Mouse (Mus musculus): Measurements from ENCODE around the gene Prlr.

Prlr gene

DNA sequence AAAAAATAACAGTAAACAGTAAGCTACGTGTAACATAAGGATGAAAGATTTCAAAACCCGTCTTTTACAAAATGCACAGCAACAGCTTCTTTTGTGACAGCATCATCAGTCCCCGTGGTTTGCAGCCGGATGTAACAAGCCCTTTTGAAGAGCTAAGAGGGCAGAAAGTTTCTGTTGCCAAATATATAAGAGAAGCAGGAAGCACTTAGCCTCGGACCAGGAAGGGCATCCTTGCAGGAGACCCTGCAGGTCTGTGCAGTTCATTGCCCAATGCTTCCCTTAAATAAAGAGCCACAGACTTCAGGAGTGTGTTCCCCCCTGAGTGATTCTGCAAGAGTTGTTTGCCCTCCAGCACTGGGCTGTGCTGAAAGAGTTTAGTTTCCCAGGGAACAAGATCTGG lies 58.9 kb downstream of the Prlr start:
- no peak for DNase-seq (ENCODE audit: low spot score in 2 of 2)

DNA sequence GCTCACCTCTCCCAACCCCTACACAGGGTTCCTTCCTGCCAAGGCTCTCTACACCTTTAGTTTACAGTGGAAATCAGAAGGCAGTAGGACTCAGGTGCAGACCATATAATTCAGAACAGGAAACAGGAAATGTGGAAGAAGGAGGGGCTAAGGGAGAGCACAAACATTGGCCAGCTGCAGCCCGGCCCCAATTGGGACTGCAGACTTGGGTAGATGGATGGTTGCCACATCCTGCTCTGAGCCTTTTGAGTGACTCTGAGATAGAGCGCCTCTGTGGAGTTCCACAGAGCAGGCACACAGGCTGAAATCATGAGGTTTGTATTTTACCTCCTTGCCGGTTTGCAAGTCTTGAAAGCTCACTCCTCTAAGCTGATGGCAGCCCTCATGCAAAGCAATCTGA lies 59.8 kb downstream of the Prlr start:
- DNase-seq (ENCODE audit: low spot score in 2 of 2) = no peak

DNA sequence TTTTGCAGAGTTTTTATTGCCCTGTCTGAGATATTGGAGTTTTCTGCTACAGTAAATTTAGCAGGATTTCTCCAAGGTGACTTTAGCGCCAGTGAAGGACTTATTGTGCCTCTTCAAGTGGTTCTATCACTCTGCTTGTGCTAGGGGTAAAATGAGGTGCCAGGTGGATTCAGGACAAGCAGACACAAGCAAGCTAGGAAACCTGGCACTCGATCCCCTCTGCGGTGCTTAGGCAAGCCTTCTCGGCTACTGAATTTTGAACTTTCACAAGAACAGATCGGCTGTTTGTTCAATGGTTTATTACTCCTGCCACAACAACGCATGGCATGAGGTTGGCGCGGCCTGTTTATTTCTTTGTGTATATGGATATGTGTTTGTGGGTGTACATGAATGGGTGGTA lies 61.4 kb downstream of the Prlr start:
- no peak for DNase-seq (ENCODE audit: low spot score in 2 of 2)

DNA sequence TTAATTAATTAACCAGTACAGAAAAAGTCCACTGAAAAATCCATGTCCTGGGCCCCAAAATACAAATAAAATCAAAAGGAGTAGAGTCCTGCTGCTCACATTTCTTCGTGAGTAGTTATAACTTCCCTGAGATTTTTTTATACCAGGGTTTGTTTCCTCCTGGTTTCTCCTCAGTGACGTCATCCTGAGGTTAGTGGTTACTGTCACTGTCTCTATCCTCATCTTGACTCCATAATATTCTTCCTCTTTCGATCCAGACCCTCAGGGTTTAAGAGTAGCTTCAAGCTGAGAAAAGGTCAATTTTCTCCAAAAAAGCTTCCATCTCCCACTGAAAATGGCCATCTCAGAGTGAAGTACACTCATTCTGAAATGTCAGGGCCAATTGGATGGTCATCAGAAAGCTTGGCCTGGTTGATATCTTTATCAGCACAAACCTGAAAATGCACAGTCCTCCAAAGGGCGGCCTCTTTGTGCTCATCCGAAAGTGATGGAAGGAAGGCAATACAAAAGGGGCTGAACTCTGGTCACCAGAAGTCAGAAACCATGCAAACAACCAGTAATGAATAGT lies 63.3 kb downstream of the Prlr start:
- no peak for DNase-seq (ENCODE audit: low spot score in 2 of 2)

DNA sequence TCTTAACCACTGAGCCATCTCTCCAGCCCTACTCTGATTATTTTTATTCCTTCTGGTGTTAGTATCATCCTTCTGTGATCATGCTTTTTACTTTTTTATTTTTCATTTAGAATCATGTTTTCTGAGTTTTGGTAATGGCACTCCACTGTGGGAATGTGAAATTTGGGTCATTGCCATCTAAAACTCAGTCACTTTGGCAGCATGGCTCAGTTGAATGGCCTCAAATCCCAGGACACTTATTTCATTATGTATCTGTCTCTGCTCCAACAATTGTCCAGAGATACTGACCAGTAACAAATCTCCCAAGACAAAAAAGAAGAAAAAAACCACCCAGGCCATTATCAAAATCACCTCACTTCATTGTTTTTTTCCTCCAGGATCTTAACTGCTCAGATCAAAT lies 65.2 kb downstream of the Prlr start:
- DNase-seq (ENCODE audit: low spot score in 2 of 2) = no peak

DNA sequence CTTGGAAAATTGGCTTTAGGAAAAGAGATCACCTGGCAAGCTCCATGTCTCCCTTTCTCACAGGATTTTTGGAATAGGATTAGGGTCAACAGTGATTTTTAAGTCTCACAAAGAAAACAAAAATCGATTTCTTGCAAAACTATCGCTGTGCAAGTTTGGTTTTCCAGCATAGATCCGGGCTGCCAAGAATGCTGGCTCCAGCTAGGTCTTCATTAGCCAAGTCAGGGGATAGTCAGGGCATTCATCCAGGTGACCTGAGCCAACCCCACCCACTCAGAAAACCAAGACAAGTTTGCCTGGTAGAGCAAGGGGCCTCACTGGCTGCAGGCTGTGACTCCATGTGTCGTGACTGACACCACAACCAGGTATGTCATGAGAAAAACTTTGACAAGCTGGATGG lies 72.2 kb downstream of the Prlr start:
- DNase-seq (ENCODE audit: low spot score in 2 of 2) = no peak

DNA sequence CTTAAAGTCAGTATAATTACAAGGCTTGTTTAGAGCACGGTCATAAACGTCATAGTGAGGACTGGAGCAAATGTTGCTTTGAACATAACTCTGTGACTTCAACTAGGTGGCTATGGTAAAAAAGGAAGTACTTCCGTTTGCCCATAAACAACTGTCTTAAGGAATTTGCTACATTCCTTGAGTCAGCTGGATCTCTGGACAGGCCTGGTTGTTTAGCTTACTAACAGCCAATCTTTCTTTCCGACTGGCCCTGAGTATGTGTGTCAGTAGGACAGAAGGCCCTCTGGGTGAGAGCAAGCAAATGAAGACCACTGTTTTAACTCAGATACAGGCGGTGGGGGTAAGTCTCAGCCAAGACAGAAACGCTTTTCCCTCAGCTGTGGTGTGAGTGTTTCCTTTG lies 73.7 kb downstream of the Prlr start:
- no peak for DNase-seq (ENCODE audit: low spot score in 2 of 2)

DNA sequence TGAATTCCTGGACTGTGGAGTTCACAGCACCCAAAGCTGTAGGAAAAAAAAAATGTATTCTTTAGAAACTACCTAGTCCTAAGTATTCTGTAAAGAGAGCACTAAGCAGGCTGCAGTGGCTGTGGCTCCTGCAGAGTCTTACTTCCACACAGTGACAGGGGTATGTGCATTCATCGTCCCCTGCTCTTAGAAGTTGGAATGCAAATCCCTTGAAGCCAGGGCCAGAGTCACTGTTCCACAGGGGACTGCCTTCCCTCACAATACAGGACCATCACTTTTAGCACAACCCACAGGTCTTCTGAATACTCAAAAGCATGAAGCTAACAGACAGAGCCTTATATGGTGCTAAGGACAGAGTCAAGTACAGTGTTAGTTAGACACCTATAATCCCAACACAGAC lies 75.5 kb downstream of the Prlr start:
- no peak for DNase-seq (ENCODE audit: low spot score in 2 of 2)

DNA sequence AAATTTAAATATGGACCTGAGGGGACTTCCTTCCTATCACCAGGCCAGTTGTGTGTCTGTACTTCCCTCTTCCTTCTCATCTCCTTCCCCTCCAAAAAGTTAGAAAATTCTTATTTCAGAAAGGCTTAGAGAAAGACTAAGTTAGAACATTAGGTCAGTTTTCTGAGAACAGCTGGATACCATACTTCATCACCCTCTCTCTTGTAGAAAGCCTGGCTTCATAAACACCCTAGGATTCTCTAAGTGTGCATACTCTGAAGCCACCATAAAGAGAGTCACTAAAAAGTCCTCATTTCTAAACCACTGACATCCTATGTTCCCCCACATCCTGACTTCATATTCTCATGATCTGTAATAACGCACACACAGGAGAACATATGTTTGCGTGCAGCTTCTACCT lies 85.2 kb downstream of the Prlr start:
- DNase-seq (ENCODE audit: low spot score in 2 of 2) = no peak

DNA sequence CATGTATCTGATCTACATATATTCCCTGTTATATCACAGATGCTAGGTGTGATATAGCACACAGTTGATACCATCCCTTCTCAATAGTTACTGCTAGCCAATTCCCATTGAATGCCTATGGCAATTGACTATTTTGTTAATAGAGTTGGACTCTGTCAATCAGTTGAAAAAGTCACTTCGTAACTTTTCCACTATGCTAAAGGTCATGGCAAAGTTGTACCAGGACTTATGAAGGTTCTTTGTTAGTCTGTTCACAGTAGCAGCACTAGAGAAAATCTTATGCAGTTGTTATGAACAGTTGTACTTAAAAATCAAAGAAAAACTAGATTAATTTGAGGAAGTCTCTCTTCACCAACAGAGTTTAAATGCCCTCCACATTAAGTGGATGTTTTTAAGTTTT lies 85.6 kb downstream of the Prlr start:
- no peak for DNase-seq (ENCODE audit: low spot score in 2 of 2)

DNA sequence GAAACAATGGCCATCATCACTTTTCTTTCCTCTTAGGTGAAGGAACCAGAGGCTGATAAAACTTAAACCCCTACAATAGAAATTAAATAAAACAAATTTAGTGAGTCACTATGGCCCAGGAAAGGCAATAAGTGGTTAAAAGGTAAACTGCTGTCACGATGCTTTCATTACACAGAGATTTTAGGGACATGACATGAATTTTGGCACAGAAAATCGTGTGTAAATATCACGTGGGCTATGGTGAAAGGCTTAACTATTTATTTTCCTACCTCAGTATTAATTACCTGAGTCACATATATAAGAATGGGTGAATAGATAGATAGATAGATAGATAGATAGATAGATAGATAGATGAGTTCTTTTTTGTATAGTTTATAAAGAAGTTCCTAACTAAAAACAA lies 86.4 kb downstream of the Prlr start:
- DNase-seq (ENCODE audit: low spot score in 2 of 2) = no peak

DNA sequence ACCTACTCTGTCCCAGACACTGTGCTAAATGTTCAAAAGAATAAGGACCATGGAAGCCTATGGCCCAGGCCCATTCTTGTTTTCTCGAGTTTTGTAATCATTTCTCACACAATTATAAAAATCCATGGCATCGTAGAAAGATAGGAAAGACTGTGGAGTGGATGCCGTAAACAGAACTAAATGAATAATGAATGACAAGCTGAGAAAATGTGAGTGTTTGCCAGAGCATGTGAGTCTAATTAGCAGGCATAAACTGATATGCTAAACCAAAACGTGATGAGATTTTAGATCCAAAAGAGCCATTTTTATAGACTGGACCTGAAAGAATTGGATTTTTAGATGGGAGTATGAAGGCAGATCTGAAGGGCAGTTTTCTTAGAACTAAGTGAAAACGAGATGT lies 87.8 kb downstream of the Prlr start:
- DNase-seq (ENCODE audit: low spot score in 2 of 2) = no peak

DNA sequence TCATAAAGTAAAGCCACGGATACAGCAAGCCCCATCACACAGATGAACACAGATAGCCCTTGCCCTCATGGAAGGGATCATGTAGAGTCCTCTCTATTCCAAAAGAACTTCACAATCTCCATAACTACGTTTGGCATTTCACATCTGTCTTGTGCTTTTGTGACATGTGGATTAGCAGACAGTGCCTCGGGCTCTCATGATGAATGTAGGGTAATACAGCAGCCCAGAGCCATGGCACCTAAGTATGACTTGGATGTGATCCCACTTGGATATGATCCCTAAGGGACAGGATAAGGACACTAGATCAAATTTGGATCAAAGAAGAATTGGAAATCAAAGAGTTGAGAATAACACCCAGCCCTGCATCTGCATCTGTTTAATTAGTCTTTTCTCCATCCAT lies 90.2 kb downstream of the Prlr start:
- DNase-seq (ENCODE audit: low spot score in 2 of 2) = no peak

DNA sequence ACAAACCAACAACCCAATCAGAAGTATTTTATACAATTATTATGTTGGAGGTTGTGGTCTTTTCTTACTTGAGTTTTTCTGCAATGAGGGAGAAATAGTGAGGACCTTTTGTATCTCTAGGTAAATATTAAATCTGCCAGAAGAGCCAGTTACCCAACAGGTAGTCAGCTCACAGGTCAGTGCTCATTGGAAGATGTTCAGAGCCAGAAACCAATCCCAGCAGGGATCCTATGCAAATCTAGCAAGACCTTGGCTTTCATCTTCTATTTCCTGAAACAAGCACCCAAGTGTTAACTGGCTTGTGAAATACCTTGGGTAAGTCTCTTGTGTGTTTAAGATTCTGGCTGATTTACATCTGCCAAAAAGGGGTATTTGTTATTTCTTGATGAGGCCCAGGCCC lies 99.3 kb downstream of the Prlr start:
- no peak for DNase-seq (ENCODE audit: low spot score in 2 of 2)

DNA sequence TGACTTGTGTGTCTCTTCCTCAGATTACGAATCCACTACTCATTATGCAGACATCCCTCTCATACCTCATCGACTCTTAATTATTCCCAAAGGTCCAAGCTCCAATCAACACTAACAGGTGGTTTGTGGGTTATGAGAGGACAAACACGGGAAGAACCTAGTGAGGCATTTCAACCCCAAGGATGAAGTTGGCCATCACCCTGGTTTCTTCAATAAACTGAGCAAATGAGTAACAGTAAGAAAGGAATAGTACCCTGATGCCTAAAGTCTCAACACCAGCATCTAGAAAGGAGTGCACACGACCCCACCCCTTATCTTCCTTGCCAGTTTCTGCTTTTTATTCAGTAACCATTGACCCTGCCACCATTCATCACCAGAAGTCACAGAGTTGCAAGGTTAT lies 100.4 kb downstream of the Prlr start:
- DNase-seq (ENCODE audit: low spot score in 2 of 2) = no peak

DNA sequence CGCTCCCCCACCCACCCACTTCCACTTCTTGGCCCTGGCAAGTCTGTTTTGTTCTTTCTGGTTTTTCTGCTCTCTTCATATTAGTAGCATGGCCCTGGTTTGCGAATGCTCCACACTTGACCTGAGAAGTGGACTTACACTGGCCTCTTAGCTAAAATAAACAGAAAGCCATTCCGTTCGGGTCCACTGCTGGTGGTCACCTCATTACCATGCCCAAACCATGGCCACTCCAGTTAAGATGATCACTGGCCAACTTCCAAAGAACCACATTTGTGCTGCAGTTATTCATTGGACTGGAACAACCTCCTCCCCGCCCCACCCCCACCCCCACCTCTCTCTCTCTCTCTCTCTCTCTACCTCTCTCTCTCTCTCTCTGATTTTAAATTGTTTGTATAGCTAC lies 104.5 kb downstream of the Prlr start:
- no peak for DNase-seq (ENCODE audit: low spot score in 2 of 2)

DNA sequence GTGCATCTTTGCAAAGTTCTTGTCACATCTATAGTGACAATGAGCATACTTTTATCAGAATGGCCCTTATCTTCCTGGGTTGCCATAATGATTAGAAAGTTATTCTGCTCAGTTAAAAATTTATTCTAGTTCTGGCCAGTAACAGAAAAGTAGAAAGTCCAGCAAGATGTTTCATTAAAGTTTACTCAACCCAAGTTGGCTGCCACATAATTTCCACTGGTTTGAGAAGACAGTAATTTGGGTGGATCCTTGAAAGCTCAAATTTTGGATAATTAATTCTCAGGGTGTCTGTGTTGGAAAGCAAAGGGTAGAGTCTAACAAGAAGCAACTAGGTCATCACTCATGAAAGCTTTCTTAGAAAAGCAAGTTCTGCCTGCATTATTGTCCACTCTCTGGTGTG lies 106.6 kb downstream of the Prlr start:
- DNase-seq (ENCODE audit: low spot score in 2 of 2) = no peak

DNA sequence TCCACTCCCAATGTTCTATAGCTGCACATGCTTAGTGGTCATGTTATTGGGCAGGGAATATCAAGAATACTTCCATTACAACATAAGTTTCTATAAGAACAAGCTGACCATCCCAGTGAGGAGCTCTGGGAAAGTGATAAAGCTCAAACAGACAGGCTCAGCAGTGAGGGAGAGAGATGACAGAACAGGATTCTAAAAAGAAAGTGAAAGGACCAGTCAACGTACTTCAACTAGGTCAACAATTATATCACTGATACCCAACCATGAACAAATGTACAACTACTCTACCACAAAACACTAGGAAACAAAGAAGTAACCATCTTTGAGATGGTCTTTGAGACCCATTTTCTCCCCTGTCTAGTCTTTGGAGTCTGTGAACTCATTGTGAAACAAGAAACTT lies 119.5 kb downstream of the Prlr start:
- no peak for DNase-seq (ENCODE audit: low spot score in 2 of 2)

DNA sequence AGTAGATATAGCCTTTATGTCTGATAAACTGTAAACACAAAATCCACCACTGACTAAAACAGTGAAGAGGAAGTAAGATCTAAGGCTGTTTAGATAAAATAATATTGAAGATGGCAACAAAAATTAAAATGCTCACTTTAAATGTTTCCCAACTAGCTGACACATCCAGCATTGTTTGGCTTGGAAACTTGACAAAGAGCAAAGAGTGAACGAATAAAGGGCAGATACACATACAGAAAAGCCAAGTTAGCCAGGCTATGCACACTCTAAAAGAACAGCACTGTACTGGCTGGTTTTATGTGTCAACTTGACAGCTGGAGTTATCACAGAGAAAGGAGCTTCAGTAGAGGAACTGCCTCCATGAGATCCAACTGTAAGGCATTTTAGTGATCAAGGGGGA lies 121.0 kb downstream of the Prlr start:
- no peak for DNase-seq (ENCODE audit: low spot score in 2 of 2)

DNA sequence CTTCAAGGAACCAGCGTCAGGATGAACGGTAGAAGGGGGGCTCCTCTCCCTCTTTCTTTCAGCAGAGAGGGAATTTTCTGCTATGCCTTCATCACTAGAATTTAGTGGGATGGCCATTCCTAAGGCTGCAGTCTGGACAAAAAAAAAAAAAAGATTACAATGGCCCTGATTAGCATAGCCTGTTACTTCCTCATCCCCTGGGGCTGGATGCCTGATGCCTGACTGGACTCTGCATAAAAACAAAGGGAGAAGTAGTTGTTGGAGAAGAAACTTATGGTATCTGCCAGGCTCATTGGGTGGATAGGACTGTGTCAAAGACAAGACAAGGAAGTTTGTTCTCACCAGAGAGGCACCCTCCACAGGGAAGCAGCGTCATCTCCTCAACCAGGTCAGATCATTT lies 122.4 kb downstream of the Prlr start:
- DNase-seq (ENCODE audit: low spot score in 2 of 2) = no peak

DNA sequence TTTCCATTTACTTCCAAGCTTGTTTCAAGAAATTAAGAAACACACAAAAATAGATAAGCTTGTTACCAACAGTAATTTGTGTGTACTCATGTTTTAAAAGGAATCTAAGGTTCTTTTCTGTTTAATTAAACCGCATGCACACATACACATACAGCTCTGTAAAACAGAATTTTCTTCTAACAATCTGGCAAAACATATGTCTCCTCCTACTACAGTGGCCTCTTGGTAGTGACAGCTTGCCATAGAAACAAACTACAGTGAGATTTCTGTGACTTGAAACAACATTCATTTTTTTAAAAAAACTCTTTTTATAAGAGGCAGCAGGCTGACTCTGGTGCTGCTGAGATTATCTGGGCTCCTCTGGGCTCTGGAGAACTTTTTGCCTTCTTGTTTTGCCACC lies 129.4 kb downstream of the Prlr start:
- DNase-seq (ENCODE audit: low spot score in 2 of 2) = no peak

DNA sequence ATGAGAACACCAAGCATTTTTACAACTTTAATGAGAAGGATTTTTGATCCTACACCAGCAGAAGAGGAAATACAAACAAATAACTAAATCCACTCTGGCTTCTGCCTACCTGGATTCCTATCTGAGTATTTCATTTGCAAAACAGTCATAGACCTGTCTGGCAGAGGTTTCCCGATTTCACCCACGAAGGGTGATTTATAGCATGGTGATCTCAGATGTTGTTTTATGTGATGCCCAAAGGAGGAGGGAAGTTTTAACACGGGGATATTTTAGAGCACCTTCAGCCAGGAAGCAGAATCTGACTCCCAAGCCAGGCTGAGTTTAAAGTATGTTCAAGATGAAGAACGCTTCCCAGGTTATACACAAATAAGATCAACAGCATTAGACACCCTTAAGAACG lies 134.8 kb downstream of the Prlr start:
- no peak for DNase-seq (ENCODE audit: low spot score in 2 of 2)

DNA sequence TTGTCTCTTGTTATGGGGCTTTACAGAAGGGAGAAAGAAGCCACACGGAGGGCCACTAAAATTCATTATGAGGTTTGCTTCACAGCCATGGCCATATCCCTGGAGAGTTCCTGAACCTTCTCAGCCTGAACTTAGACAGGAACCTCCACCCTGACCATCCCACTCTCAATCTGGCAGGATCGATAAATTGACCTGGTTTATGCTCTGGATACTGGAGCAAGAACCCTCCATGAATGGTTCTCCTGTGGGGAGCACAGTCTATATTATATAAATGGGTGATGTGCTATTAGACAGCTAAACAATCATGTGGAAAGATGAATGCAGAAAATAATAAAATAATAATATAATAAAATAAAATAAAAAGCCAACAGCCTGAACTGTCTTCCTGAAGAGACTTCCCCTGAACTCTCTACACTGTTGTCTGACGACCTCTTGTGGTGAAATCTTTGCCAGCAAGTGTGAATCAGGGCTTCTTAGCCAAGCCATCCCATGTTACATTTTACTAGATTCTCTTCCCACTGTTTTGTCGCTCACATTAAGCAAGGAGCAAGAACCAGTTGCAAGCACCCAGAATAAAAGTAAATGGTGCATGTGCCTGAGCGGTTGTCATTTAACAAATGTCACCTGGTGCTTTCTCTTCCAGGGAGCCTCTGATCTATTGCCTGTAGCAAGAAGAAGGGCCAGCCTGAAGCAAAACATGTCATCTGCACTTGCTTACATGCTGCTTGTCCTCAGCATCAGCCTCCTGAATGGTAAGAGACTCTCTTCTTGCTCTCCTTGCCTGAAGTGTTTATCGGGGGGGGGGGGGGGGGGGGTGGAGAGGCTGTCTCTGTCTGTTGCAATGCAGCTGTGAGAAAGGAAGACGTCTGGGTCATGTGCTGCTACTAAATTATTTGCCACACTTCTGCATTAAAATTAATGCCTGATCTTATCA lies 136.8 kb downstream of the Prlr start:
- peak; percentile 8 to 52 for DNase-seq (ENCODE audit: low spot score in 2 of 2)

DNA sequence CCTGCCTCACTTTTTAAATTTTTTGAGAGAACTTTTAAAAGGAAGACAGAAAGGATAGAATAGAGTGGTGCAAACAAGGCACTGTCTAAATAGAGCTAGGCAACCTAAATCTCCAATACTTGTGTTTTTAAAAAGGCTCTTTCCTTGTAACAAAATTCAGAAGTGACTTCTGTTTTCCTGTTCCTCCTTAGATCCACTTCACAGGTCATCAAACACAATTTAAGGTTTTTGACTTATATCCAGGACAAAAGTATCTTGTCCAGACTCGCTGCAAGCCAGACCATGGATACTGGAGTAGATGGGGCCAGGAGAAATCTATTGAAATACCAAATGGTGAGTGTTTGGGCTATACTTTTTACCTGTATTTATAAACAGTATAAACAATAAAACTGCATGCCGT lies 148.0 kb downstream of the Prlr start, which contains the start of gene Gm21973:
Gm21973 (plus strand) TSS at position 301 of the 400 bp plus-strand sequence.
- DNase-seq (ENCODE audit: low spot score in 2 of 2) = no peak
